Mouse (Mus musculus) telencephalon, adult 2 months (tissue): ENCODE data around the gene Vamp1.

Source experiments
- DNase-seq: peaks from one replicate; pipeline ENCODE4 v3.0.0-alpha.2; 2011; ENCODE audit warnings: low read depth, low spot score

Gene Vamp1

GRCm38 (mm10) chr6:125215148-125215954 is at the start of gene Vamp1:
Vamp1 (plus strand) TSS chr6:125215551.
- peak; percentile 99 for DNase-seq

GRCm38 (mm10) chr6:125166051-125166751 is 49.1 kb upstream of the Vamp1 start, which contains the start of gene Gapdh:
Gapdh (minus strand) TSS chr6:125166467.
- DNase-seq = no peak

- DNase-seq = no peak
These were observed 48.3 kb upstream of the Vamp1 start for GRCm38 (mm10) chr6:125166861-125167650.

GRCm38 (mm10) chr6:125168086-125168485 is 47.3 kb upstream of the Vamp1 start:
- DNase-seq = no peak

GRCm38 (mm10) chr6:125170194-125170593 is 45.2 kb upstream of the Vamp1 start:
- DNase-seq = no peak

GRCm38 (mm10) chr6:125172474-125172873 is 42.9 kb upstream of the Vamp1 start:
- no peak for DNase-seq

- DNase-seq = no peak
These were observed 42.1 kb upstream of the Vamp1 start for GRCm38 (mm10) chr6:125173256-125173655.

GRCm38 (mm10) chr6:125175469-125175868 is 39.9 kb upstream of the Vamp1 start:
- DNase-seq = no peak

- no peak for DNase-seq
These were observed 35.8 kb upstream of the Vamp1 start for GRCm38 (mm10) chr6:125179601-125180000.

GRCm38 (mm10) chr6:125182133-125182532 is 33.2 kb upstream of the Vamp1 start:
- no peak for DNase-seq

GRCm38 (mm10) chr6:125186203-125186602 is 29.1 kb upstream of the Vamp1 start:
- DNase-seq = no peak

- no peak for DNase-seq
These were observed 24.5 kb upstream of the Vamp1 start for GRCm38 (mm10) chr6:125190816-125191215.

- DNase-seq = peak; percentile 94
These were observed 23.9 kb upstream of the Vamp1 start, which contains the start of the genes Ncapd2 and Mrpl51 for GRCm38 (mm10) chr6:125191332-125192015. Ncapd2 (minus strand) TSS chr6:125191701. Mrpl51 (plus strand) TSS chr6:125191801.

GRCm38 (mm10) chr6:125192016-125192714 is 23.2 kb upstream of the Vamp1 start:
- peak; percentile 90 for DNase-seq

- DNase-seq = no peak
These were observed 22.5 kb upstream of the Vamp1 start for GRCm38 (mm10) chr6:125192841-125193240.

GRCm38 (mm10) chr6:125193390-125193789 is 22.0 kb upstream of the Vamp1 start:
- no peak for DNase-seq

- DNase-seq = no peak
These were observed 19.7 kb upstream of the Vamp1 start for GRCm38 (mm10) chr6:125195541-125196075.

GRCm38 (mm10) chr6:125196301-125196700 is 19.1 kb upstream of the Vamp1 start:
- DNase-seq = no peak

GRCm38 (mm10) chr6:125197166-125197565 is 18.2 kb upstream of the Vamp1 start:
- no peak for DNase-seq

- no peak for DNase-seq
These were observed 4.9 kb upstream of the Vamp1 start for GRCm38 (mm10) chr6:125210436-125210835.
